Mouse (Mus musculus) heart, embryonic 15.5 days (tissue): Measurements from ENCODE around the gene Gtf3c1. TPM values are rescaled to one million over a fixed set of nuclear protein-coding genes. Genes with fewer than 3 reads are reported as not detected.
A peak's percentile ranks its signal among the peaks of the same experiment; 100 is the strongest.

Source experiments
- ATAC-seq: fragments of 200-750 bp; cut with Nextera tagmentation; replicated peaks from 2 replicates; pipeline ENCODE4 v1.8.0; 2017; ENCODE audit warnings: low read depth, moderate TSS enrichment; ENCODE audit not compliant: insufficient number of reproducible peaks, insufficient read depth, low FRiP score
- H3K27ac ChIP-seq: fragments of 300-500 bp; sonication (generic); 2 replicates; pipeline ENCODE4 v1.5.1; 2015; ENCODE audit warnings: mild to moderate bottlenecking, inconsistent platforms
- H3K27me3 ChIP-seq: fragments of 300-500 bp; sonication (generic); 2 replicates; pipeline ENCODE4 v1.6.1; 2015; ENCODE audit warnings: inconsistent platforms
- H3K36me3 ChIP-seq: fragments of 300-500 bp; sonication (generic); 2 replicates; pipeline ENCODE4 v1.6.1; 2015; ENCODE audit warnings: mild to moderate bottlenecking, inconsistent platforms
- H3K4me1 ChIP-seq: fragments of 300-500 bp; sonication (generic); replicated peaks from 2 replicates; pipeline ENCODE4 v1.6.1; 2015; ENCODE audit warnings: inconsistent platforms
- H3K4me2 ChIP-seq: fragments of 300-500 bp; sonication (generic); 2 replicates; pipeline ENCODE4 v1.6.1; 2015; ENCODE audit warnings: inconsistent platforms, mild to moderate bottlenecking, moderate library complexity
- H3K4me3 ChIP-seq: fragments of 300-500 bp; sonication (generic); 2 replicates; pipeline ENCODE4 v1.5.1; 2015; ENCODE audit warnings: mild to moderate bottlenecking, inconsistent platforms
- H3K9ac ChIP-seq: fragments of 300-500 bp; sonication (generic); 2 replicates; pipeline ENCODE4 v1.6.1; 2015; ENCODE audit warnings: mild to moderate bottlenecking, inconsistent platforms
- H3K9me3 ChIP-seq: fragments of 300-500 bp; sonication (generic); replicated peaks from 2 replicates; pipeline ENCODE4 v1.6.1; 2016; ENCODE audit warnings: inconsistent platforms
- WGBS: fragments of 180-500 bp; shearing (Covaris S2); methylation state at CpG from one replicate; pipeline ENCODE4 v1.1.7; 2015; ENCODE audit warnings: mixed read lengths; 5-methylcytosine and 5-hydroxymethylcytosine counted together
- polyA plus RNA-seq: library from polyadenylated mRNA; unstranded; fragments of >200 nt; fragmentation: Nextera tagmentation; extraction: Ambion mirVana; gene quantifications from 2 replicates; pipeline ENCODE4 v1.2.1, GENCODE M21; 2015

Gtf3c1 gene
- 23.9 and 30.2 TPM in 2 replicates for polyA plus RNA-seq

- peak within 1 kb of the TSS; percentile 66 for H3K4me2 ChIP-seq
- 0% methylated on average over 45 of the region's 45 CpGs for WGBS
- no peaks in the 10 kb centered on the region for H3K27me3 ChIP-seq
Observed at GRCm38 (mm10) chr7:125707593-125708022, at the start of gene Gtf3c1, which contains the start of gene D430042O09Rik. Gene Gtf3c1, minus strand, starts transcription at chr7:125707780. Gene D430042O09Rik, plus strand, starts transcription at chr7:125707888.

GRCm38 (mm10) chr7:125756806-125757205 is 49.2 kb upstream of the Gtf3c1 start:
- ATAC-seq, result no peak

More at GRCm38 (mm10) chr7:125707593-125708022, at the start of gene Gtf3c1, which contains the start of gene D430042O09Rik:
- Histone ChIP-seq H3K36me3 (peaks cover 17% of the 10 kb centered on the region), H3K9ac (peak within 1 kb of the TSS; percentile 76), H3K4me1 (peaks cover 35% of the 10 kb centered on the region), H3K27ac (peak within 1 kb of the TSS; percentile 92), H3K4me3 (peak within 1 kb of the TSS; percentile 71), H3K9me3 (no peaks in the 10 kb centered on the region)
- ATAC-seq, result peak; percentile 98

GRCm38 (mm10) chr7:125753326-125753715 is 45.7 kb upstream of the Gtf3c1 start:
- Histone ChIP-seq H3K27me3 (no peaks in the 10 kb centered on the region), H3K36me3 (no peaks in the 10 kb centered on the region), H3K9ac (no peak overlapping the region), H3K27ac (peak overlapping the region; percentile 92), H3K4me1 (peaks cover 50% of the 10 kb centered on the region), H3K4me3 (no peak overlapping the region), H3K4me2 (no peak overlapping the region), H3K9me3 (no peaks in the 10 kb centered on the region)
- WGBS, result 64% methylated on average over 3 of the region's 3 CpGs
- ATAC-seq, result peak; percentile 65

More at GRCm38 (mm10) chr7:125756806-125757205, 49.2 kb upstream of the Gtf3c1 start:
- Histone ChIP-seq H3K27me3 (no peaks in the 10 kb centered on the region), H3K4me3 (no peak overlapping the region), H3K9ac (no peak overlapping the region), H3K4me1 (peaks cover 55% of the 10 kb centered on the region), H3K9me3 (no peaks in the 10 kb centered on the region), H3K27ac (peak overlapping the region; percentile 61), H3K36me3 (no peaks in the 10 kb centered on the region), H3K4me2 (no peak overlapping the region)
- WGBS, result 24% methylated on average over 6 of the region's 6 CpGs

GRCm38 (mm10) chr7:125752699-125753325 is 45.2 kb upstream of the Gtf3c1 start:
- Histone ChIP-seq H3K4me1 (peaks cover 47% of the 10 kb centered on the region), H3K9me3 (no peaks in the 10 kb centered on the region)
- peak; percentile 61 for ATAC-seq

GRCm38 (mm10) chr7:125748186-125748585 is 40.6 kb upstream of the Gtf3c1 start:
- Histone ChIP-seq H3K4me1 (peaks cover 15% of the 10 kb centered on the region), H3K36me3 (no peaks in the 10 kb centered on the region), H3K4me3 (no peak overlapping the region), H3K27ac (no peak overlapping the region), H3K4me2 (no peak overlapping the region), H3K9ac (no peak overlapping the region), H3K27me3 (no peaks in the 10 kb centered on the region), H3K9me3 (no peaks in the 10 kb centered on the region)
- 42% methylated on average over 3 of the region's 3 CpGs for WGBS
- no peak for ATAC-seq

More at GRCm38 (mm10) chr7:125752699-125753325, 45.2 kb upstream of the Gtf3c1 start:
- Histone ChIP-seq H3K9ac (peak overlapping the region; percentile 19; the same call in 1 of the 2 replicates), H3K27me3 (no peaks in the 10 kb centered on the region), H3K36me3 (no peaks in the 10 kb centered on the region), H3K27ac (peak overlapping the region; percentile 92), H3K4me2 (no peak overlapping the region), H3K4me3 (no peak overlapping the region)
- WGBS, result 37% methylated on average over 7 of the region's 7 CpGs

- peaks cover 8% of the 10 kb centered on the region for H3K4me1 ChIP-seq
- 66% methylated on average over 7 of the region's 7 CpGs for WGBS
- no peak for ATAC-seq
Observed at GRCm38 (mm10) chr7:125747316-125747690, 39.7 kb upstream of the Gtf3c1 start.

GRCm38 (mm10) chr7:125746621-125747315 is 39.2 kb upstream of the Gtf3c1 start:
- 86% methylated on average over 2 of the region's 2 CpGs for WGBS
- no peak for ATAC-seq

More at GRCm38 (mm10) chr7:125747316-125747690, 39.7 kb upstream of the Gtf3c1 start:
- Histone ChIP-seq H3K27me3 (no peaks in the 10 kb centered on the region), H3K9ac (no peak overlapping the region), H3K4me2 (no peak overlapping the region), H3K27ac (no peak overlapping the region), H3K4me3 (no peak overlapping the region), H3K9me3 (no peaks in the 10 kb centered on the region), H3K36me3 (no peaks in the 10 kb centered on the region)

GRCm38 (mm10) chr7:125744774-125745173 is 37.2 kb upstream of the Gtf3c1 start:
- no peak overlapping the region for H3K4me2 ChIP-seq
- WGBS, result 81% methylated on average over 1 of the region's 1 CpGs
- ATAC-seq, result no peak
- no peak overlapping the region for H3K27ac ChIP-seq
- no peak overlapping the region for H3K4me3 ChIP-seq
- H3K27me3 ChIP-seq, result no peaks in the 10 kb centered on the region
- H3K9ac ChIP-seq, result no peak overlapping the region
- H3K36me3 ChIP-seq, result no peaks in the 10 kb centered on the region
- no peaks in the 10 kb centered on the region; the same call in 1 of the 2 replicates for H3K4me1 ChIP-seq
- H3K9me3 ChIP-seq, result no peaks in the 10 kb centered on the region

More at GRCm38 (mm10) chr7:125746621-125747315, 39.2 kb upstream of the Gtf3c1 start:
- H3K27ac ChIP-seq, result no peak overlapping the region
- peaks cover 4% of the 10 kb centered on the region; the same call in 1 of the 2 replicates for H3K4me1 ChIP-seq
- H3K9ac ChIP-seq, result no peak overlapping the region
- no peak overlapping the region for H3K4me3 ChIP-seq
- no peaks in the 10 kb centered on the region for H3K36me3 ChIP-seq
- no peaks in the 10 kb centered on the region for H3K27me3 ChIP-seq
- H3K4me2 ChIP-seq, result no peak overlapping the region
- no peaks in the 10 kb centered on the region for H3K9me3 ChIP-seq

GRCm38 (mm10) chr7:125741271-125741703 is 33.7 kb upstream of the Gtf3c1 start:
- Histone ChIP-seq H3K27ac (no peak overlapping the region), H3K36me3 (no peaks in the 10 kb centered on the region), H3K27me3 (no peaks in the 10 kb centered on the region), H3K9ac (no peak overlapping the region), H3K4me1 (no peaks in the 10 kb centered on the region; the same call in 1 of the 2 replicates), H3K9me3 (no peaks in the 10 kb centered on the region), H3K4me2 (no peak overlapping the region), H3K4me3 (no peak overlapping the region)
- ATAC-seq, result no peak
- 35% methylated on average over 1 of the region's 1 CpGs for WGBS

GRCm38 (mm10) chr7:125740521-125740920 is 32.9 kb upstream of the Gtf3c1 start:
- Histone ChIP-seq H3K4me1 (no peaks in the 10 kb centered on the region; the same call in 1 of the 2 replicates), H3K9me3 (no peaks in the 10 kb centered on the region), H3K4me3 (no peak overlapping the region), H3K9ac (no peak overlapping the region), H3K27ac (no peak overlapping the region), H3K36me3 (no peaks in the 10 kb centered on the region), H3K27me3 (no peaks in the 10 kb centered on the region), H3K4me2 (no peak overlapping the region)
- no peak for ATAC-seq
- 60% methylated on average over 2 of the region's 2 CpGs for WGBS

- Histone ChIP-seq H3K4me2 (no peak overlapping the region), H3K36me3 (no peaks in the 10 kb centered on the region), H3K4me1 (peaks cover 10% of the 10 kb centered on the region), H3K27me3 (no peaks in the 10 kb centered on the region), H3K9me3 (no peaks in the 10 kb centered on the region), H3K4me3 (no peak overlapping the region), H3K9ac (no peak overlapping the region), H3K27ac (no peak overlapping the region)
- 79% methylated on average over 4 of the region's 4 CpGs for WGBS
- no peak for ATAC-seq
Observed at GRCm38 (mm10) chr7:125736366-125737015, 28.9 kb upstream of the Gtf3c1 start.
